Mouse (Mus musculus) urinary bladder, postnatal 10 days (tissue): ENCODE data around the gene Kcnip1.

Source experiments
- DNase-seq: peaks from one replicate; pipeline ENCODE4 v3.0.0; 2022; ENCODE audit warnings: low spot score

Kcnip1 gene

GRCm38 (mm10) chr11:33827085-33827828, 165.7 kb downstream of the Kcnip1 start:
- DNase-seq: no peak

DNA sequence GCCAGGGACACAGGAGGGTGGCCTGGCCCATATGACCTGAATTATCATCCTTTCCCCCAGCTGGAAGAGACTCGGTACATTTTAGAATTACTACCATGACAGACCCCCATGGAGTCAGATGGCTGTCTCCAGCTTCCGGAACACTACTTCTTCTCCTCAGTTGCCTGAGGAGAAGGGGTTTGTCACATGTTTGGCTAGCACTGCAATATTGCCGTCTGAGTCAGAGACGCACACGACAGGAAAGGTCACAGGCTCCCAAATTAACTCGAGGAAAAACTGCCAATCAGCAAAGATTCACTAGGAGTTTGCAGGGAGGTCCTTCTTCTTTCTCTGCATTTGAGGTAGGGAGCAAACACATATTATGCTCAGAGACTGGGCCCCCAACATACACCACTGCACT, 168.2 kb downstream of the Kcnip1 start:
- DNase-seq: no peak

GRCm38 (mm10) chr11:33821331-33821730, 171.6 kb downstream of the Kcnip1 start:
- DNase-seq: no peak

GRCm38 (mm10) chr11:33820876-33821275, 172.1 kb downstream of the Kcnip1 start:
- no peak for DNase-seq

- no peak for DNase-seq
Observed at GRCm38 (mm10) chr11:33818861-33819503, 174.0 kb downstream of the Kcnip1 start.

DNA sequence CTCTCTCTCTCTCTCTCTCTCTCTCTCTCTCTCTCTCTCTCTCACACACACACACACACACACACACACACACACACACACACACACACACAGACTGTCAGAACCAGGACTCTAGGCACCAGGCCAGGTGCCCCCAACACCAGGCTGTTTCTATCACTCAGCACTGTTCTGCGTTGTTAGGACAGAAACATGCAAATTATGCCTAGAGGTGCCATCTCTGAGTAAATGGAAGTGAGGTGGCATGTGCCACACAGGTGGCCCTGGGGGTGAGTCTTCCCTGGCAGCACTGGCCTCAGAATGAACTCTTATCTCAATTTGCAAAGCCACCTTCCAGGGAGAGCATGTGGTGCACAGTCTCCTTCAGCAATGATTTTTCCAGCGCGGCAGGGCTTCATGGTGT, 176.9 kb downstream of the Kcnip1 start:
- no peak for DNase-seq

DNA sequence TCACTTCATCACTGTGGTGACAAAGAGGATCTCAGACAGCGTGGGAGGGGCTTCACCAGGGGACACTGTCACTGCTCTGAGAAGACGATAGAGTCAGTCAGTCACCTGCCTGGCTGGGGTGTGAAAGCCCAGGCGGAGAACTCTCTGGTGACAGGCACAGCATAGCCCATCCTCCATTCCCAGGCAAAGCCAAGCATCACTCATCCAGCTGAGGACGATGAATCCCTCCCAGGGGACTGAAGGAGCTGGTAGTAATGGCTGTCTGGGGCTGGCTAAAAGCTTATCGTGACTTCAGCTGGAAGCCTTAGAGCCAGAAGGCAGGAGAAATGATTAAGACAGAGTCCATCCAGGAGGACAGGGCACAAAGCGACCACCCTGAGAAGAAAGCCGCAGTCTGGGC, 182.8 kb downstream of the Kcnip1 start:
- no peak for DNase-seq

GRCm38 (mm10) chr11:33803093-33803492, 189.9 kb downstream of the Kcnip1 start:
- DNase-seq: no peak

DNA sequence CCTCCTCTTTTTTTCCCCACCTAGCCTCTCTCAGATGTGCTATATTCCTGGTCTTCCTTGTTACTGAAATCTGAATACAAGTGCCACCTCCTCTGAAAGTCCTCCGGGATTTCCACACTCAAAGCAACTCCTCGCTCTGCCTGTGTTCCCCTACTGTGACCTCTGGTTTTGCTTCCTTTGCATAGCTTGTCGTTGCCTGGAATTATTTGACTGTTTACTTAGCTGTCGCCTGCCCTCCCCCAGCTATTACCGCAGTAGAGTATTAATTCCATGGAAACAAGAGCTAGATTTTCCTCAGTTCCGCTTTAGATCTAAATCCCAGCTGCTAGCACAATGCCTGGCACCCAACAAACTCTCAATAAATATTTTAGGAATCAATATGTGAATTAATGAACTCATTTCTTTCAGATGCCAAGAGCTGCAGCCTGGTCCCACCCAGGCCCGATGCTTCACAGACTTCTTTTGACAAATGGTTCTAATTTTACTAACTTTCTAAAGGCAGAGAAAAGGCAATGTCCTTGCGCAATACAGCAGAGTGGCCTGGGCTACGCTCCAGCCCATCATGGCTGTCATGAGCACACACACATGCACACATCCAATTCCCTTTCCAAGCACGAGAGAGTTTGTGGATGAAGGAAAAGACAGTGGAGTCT, 192.4 kb downstream of the Kcnip1 start:
- no peak for DNase-seq

DNA sequence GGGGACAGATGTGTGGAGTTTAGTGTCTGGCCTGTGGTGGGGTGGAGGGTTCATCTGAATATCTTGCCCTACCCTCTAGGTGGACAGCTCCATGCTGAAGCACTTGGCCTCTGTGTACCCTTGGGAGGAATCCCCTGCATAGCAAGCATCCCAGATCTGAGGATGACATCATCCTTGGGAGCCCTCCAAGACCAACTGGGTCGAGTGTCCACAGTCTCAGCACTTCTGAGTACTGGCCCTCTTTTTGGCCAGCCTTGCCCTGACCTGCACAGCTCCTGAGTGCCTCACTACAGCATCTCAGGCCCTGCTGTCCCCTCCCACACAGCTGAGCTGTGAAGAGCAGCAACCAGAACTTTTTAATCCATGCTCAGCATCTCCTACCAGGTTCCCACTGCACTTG, 193.0 kb downstream of the Kcnip1 start:
- DNase-seq: no peak

- no peak for DNase-seq
Observed at GRCm38 (mm10) chr11:33798094-33798648, 194.8 kb downstream of the Kcnip1 start.

DNA sequence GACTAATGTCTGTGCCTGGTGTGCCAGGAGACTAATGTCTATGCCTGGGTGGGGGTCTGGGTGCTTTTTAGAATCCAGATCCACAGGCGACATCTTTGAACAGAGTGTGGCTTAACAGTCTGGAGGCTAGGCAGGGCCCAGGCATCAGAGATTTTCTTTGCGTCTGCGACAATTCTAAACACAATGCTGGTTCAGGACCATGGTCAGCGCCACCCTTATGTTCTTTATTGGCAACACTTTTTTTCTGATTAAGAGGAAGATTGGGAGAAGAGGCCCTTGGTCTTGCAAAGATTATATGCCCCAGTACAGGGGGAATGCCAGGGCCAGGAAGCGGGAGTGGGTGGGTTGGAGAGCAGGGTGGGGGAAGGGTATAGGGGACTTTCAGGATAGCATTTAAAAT, 205.6 kb downstream of the Kcnip1 start:
- DNase-seq: no peak

DNA sequence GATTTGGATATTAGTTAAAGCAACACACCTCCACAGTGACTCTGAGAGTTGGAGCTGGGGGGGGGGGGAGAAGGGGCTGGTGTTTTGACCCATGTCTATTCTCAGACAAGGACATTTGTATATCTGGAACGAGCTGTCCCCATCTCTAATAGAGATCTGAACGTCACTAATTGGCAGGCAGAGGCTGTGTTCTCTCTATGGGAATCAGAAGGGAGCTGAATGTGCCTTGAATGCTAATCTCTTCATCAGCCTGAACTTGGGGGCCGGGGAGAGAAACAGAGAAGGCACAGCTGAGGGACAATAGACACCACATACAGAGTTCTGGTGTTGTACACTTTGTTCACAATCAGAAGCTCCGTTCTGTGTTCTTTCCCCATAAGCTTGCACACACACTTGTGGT, 206.4 kb downstream of the Kcnip1 start:
- no peak for DNase-seq

DNA sequence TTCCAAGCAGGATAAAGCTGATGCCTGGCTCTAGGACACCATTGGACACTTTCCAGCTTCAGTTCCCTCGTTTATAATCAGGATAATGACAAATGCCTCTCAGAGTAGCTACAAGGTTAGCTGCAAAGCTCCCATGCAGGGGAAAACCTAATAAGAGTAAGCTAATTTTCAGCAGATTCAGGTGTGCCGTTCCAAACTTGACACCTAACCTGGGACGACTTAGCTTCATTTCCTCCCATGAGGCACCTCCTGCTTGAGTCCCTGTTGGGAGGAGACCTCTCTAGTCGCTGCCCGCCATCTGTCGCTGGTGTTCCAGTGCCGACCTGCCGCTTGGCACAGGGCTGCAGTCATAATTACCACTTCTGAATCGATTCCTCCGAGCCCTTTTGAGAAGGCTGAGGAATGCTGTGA, 211.4 kb downstream of the Kcnip1 start:
- DNase-seq: no peak

DNA sequence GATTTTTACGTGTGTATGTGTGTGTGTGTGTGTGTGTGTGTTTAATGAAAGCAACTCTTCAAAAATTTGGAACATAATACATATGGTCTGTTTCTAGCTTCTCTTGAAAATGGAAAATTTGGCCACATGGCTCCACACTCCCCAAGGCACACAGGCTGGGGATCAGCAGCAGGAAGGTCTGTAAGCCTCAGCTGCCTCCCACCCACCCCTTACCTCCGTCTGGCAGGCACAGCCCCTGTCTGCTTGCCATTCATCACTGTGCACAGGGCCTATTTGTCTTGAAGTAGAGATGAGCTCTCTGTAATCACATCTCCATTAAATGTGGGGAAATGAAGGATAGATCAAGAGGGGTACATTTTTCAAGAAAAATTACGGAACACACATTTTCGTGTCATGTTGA, 212.7 kb downstream of the Kcnip1 start:
- DNase-seq: no peak

DNA sequence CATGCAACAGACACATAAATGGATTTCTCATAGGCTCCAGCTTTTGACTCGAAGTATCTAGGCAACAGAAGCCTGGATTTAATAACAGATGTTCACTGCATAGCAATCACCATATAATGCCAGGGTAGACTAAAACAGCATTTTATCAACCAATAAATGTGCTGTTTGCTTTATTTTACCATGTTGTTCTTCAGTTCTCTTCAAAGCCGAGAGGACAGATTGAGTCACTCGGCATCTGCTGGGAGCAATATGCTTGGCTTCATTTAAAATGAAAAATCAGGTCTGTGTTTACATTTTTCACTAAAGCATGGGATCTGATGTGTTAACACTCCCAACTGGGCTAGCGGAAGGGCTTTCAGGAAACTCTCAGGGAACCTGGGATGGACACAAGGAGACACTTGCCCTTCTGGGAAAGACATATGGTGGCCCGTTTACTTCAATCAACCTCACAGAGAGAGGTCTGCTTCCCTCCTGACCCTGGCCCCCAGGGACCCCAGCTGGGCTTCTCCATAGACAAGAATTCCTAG, 220.3 kb downstream of the Kcnip1 start:
- no peak for DNase-seq

- no peak for DNase-seq
Observed at GRCm38 (mm10) chr11:33772043-33772442, 220.9 kb downstream of the Kcnip1 start.

DNA sequence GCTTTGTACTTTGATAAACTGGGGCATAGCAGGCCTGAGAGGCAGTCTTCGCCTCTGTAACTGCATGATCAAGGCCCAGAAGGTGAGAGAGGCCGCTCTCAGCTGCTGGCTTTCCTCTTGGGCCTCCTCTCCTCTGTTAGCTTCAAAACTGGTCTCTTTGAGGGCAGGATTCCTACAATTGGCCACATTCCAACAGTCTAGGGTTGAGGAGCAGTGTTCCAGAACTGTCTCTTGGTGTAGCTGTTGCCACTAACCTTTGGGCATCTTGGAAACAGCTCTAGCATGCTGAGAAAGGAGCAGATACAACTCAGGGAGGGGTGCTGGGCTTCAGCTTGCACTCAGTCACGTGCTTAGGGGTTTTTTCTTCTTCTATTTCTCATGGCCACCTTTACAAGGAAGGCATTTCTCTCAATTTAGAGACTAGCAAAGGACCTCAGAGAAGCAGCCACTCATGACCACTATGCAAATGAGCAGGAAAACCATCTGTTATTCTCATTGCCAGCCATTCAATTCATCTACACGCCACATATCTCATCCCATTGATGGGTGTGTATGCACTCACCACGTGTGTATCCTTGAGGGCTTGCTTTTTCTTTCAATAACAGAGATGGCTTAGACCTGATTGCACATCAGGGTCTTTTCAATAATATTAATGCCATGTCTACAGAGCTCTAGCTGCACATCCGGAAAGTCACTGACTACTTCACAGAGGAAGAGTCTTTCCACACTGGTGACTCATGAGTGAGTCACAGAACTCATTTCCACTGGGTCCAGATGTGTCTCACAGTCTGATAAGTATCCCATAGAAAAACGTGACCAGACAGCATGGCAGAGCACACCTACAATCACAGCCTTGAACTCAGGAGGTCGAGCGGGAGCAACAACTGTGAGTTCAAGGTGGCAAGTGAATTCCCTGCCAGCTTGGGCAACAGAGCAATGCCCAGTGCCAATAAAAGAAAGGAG, 225.7 kb downstream of the Kcnip1 start:
- DNase-seq: no peak

DNA sequence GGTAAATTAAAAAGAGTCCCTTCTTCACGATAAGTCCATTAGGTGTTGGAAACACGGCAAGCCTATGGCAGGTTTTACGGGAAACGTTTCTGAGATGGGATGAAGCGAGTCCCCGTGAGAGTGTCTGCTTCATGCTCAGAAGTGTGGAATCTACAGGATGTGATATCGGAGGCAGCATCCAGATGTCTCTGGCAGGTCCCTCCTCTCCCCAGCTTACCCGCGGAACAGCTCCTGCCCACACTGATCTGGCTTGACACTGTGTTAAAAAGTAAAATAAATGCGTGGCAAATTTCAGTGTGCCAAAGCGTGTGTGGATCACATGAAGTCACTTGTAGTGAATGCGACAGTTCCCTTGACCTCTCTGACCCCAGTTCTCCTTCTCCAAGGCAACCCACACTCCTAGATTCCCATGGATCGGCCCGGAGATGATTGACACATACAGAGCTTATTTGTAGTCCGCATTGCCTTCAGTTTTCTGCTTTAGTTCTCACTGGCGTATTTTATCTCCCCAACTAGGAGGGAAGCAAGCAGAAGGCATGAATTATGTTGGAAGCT, 231.7 kb downstream of the Kcnip1 start:
- no peak for DNase-seq

DNA sequence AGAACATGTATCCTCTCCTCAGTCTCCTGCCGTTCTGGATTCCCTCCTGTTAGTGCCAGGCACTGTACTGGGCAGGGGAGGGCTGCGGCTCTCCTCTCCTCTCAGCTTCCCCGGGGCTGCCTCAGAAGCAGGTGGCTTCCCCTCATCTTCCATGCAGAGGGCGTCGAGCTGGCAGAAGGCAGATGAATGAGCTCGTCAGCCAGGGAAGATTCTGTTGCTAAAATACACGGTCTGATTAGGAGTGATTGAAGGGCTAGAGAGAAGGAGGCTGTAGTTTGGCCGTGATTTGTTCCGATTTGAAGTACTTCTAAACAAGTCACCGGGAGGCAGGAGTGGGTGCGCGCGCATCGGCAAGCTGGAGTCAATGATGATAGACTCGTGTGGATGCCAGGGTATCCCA, 236.3 kb downstream of the Kcnip1 start:
- no peak for DNase-seq

DNA sequence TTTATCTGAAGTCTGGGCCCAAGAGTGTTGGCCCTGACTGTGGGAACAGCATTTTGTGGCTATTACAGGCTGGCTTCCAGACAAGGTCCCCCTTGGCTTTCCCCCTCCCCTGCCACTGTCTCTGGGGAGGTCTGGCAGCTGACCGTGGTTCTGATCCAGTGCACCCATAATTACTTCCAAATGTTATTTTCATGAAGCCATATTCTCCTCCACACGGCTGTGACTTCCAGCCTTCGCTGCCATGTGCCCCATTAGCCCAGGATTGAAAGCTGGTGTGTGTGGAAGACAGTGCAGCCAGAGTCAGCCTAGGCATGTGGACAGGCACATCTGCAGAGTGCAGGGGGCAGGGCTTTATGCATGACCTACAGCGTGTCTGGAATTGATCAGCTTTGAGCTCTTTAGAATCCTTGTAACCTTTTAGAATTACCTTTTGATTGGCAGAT, 240.5 kb downstream of the Kcnip1 start:
- DNase-seq: no peak
